Mouse (Mus musculus): ENCODE measurements around the gene Plekhm2.

Plekhm2 gene

GRCm38 (mm10) chr4:141636693-141637092 lies 28.0 kb downstream of the Plekhm2 start:
- in situ Hi-C loops (cut with MboI, MseI): no loop called here

- in situ Hi-C loops (cut with MboI, MseI): no loop called here
Measured at GRCm38 (mm10) chr4:141635991-141636390, 28.7 kb downstream of the Plekhm2 start.

- in situ Hi-C loops (cut with MboI, MseI): no loop called here
Measured at GRCm38 (mm10) chr4:141632111-141632873, 32.4 kb downstream of the Plekhm2 start.

- in situ Hi-C loops (cut with MboI, MseI): no loop called here
Measured at GRCm38 (mm10) chr4:141631250-141631649, 33.4 kb downstream of the Plekhm2 start.

- in situ Hi-C loops (cut with MboI, MseI): no loop called here
Measured at GRCm38 (mm10) chr4:141630021-141630420, 34.7 kb downstream of the Plekhm2 start.

GRCm38 (mm10) chr4:141628661-141629060 lies 36.0 kb downstream of the Plekhm2 start:
- in situ Hi-C loops (cut with MboI, MseI): loop anchor here in 1 of 2 experiments (10.0 kb wide), 1 partner anchor 1704 kb away; no protein-coding TSS in a partner anchor

- in situ Hi-C loops (cut with MboI, MseI): loop anchor here in 1 of 2 experiments (10.0 kb wide), 1 partner anchor 1703 kb away; no protein-coding TSS in a partner anchor
Measured at GRCm38 (mm10) chr4:141627502-141627901, 37.2 kb downstream of the Plekhm2 start.

- in situ Hi-C loops (cut with MboI, MseI): loop anchor here in 1 of 2 experiments (10.0 kb wide), 1 partner anchor 1701 kb away; no protein-coding TSS in a partner anchor
Measured at GRCm38 (mm10) chr4:141625774-141626550, 38.7 kb downstream of the Plekhm2 start.

- in situ Hi-C loops (cut with MboI, MseI): loop anchor here in 1 of 2 experiments (10.0 kb wide), 1 partner anchor 1700 kb away; no protein-coding TSS in a partner anchor
Measured at GRCm38 (mm10) chr4:141624983-141625773, 39.5 kb downstream of the Plekhm2 start.

- in situ Hi-C loops (cut with MboI, MseI): loop anchor here in 1 of 2 experiments (10.0 kb wide), 1 partner anchor 1699 kb away; no protein-coding TSS in a partner anchor
Measured at GRCm38 (mm10) chr4:141624134-141624533, 40.6 kb downstream of the Plekhm2 start.

GRCm38 (mm10) chr4:141623666-141624065 lies 41.0 kb downstream of the Plekhm2 start, which contains the start of gene Slc25a34:
Gene Slc25a34 (minus strand): TSS chr4:141623821.
- in situ Hi-C loops (cut with MboI, MseI): loop anchor here in 1 of 2 experiments (10.0 kb wide), 1 partner anchor 1699 kb away; no protein-coding TSS in a partner anchor

- in situ Hi-C loops (cut with MboI, MseI): loop anchor here in 1 of 2 experiments (10.0 kb wide), 1 partner anchor 1698 kb away; no protein-coding TSS in a partner anchor
Measured at GRCm38 (mm10) chr4:141623037-141623436, 41.7 kb downstream of the Plekhm2 start.

GRCm38 (mm10) chr4:141622580-141622979 lies 42.1 kb downstream of the Plekhm2 start:
- in situ Hi-C loops (cut with MboI, MseI): loop anchor here in 1 of 2 experiments (10.0 kb wide), 1 partner anchor 1698 kb away; no protein-coding TSS in a partner anchor

GRCm38 (mm10) chr4:141622091-141622490 lies 42.6 kb downstream of the Plekhm2 start:
- in situ Hi-C loops (cut with MboI, MseI): loop anchor here in 1 of 2 experiments (10.0 kb wide), 1 partner anchor 1697 kb away; no protein-coding TSS in a partner anchor

GRCm38 (mm10) chr4:141621297-141621696 lies 43.4 kb downstream of the Plekhm2 start:
- in situ Hi-C loops (cut with MboI, MseI): loop anchor here in 1 of 2 experiments (10.0 kb wide), 1 partner anchor 1696 kb away; no protein-coding TSS in a partner anchor

- in situ Hi-C loops (cut with MboI, MseI): loop anchor here in 1 of 2 experiments (5.0 kb wide), 1 partner anchor 163 kb away; no protein-coding TSS in a partner anchor
Measured at GRCm38 (mm10) chr4:141619299-141619883, 45.3 kb downstream of the Plekhm2 start.

- in situ Hi-C loops (cut with MboI, MseI): loop anchor here in 1 of 2 experiments (5.0 kb wide), 1 partner anchor 164 kb away; no protein-coding TSS in a partner anchor
Measured at GRCm38 (mm10) chr4:141618565-141619243, 46.0 kb downstream of the Plekhm2 start, which contains the start of gene Tmem82. Gene Tmem82 (minus strand): TSS chr4:141618633.

- in situ Hi-C loops (cut with MboI, MseI): loop anchor here in 1 of 2 experiments (5.0 kb wide), 1 partner anchor 164 kb away; no protein-coding TSS in a partner anchor
Measured at GRCm38 (mm10) chr4:141617863-141618564, 46.7 kb downstream of the Plekhm2 start.

GRCm38 (mm10) chr4:141617299-141617698 lies 47.4 kb downstream of the Plekhm2 start:
- in situ Hi-C loops (cut with MboI, MseI): loop anchor here in 1 of 2 experiments (5.0 kb wide), 1 partner anchor 165 kb away; no protein-coding TSS in a partner anchor

Data from T-helper 17 cell (primary cell).